Mouse (Mus musculus) MEL (cell line): Measurements from ENCODE around the gene Plxna4.

ENCODE experiments used
- CHD1 ChIP-seq: IDR thresholded peaks from 2 replicates; pipeline ENCODE4 v1.6.1; 2012; ENCODE audit warnings: low read depth, mild to moderate bottlenecking, inconsistent platforms, low read length, improper control_type of control experiment
- CTCF ChIP-seq, 3 experiments: IDR thresholded peaks in 2 of 3; conservative IDR thresholded peaks in 1 of 3; 2 replicates each; pipeline ENCODE4 v1.5.1; 2011 to 2012; ENCODE audit warnings: low read length in 3 of 3, low read depth in 2 of 3, mild to moderate bottlenecking in 2 of 3, improper control_type of control experiment in 1 of 3, inconsistent platforms in 1 of 3, mixed read lengths in 1 of 3, moderate library complexity in 1 of 3; ENCODE audit not compliant: control insufficient read depth in 1 of 3, insufficient read depth in 1 of 3, poor library complexity in 1 of 3, severe bottlenecking in 1 of 3
- EP300 ChIP-seq, 2 experiments: IDR thresholded peaks; 2 replicates each; pipeline ENCODE4 v1.6.1; 2011; ENCODE audit warnings: improper control_type of control experiment in 2 of 2, low read length in 2 of 2, low read depth in 1 of 2, mild to moderate bottlenecking in 1 of 2
- POLR2A ChIP-seq, 2 experiments: IDR thresholded peaks; 2 replicates each; pipeline ENCODE4 v1.6.1; 2011 to 2012; ENCODE audit warnings: low read length in 2 of 2, mild to moderate bottlenecking in 2 of 2, control low read depth in 1 of 2, improper control_type of control experiment in 1 of 2, low read depth in 1 of 2, moderate library complexity in 1 of 2; ENCODE audit not compliant: control insufficient read depth in 1 of 2, insufficient read depth in 1 of 2, poor library complexity in 1 of 2
- POLR2AphosphoS2 ChIP-seq: IDR thresholded peaks from 2 replicates; pipeline ENCODE4 v1.6.1; 2011; ENCODE audit warnings: low read length, improper control_type of control experiment
- SMC3 ChIP-seq: IDR thresholded peaks from 2 replicates; pipeline ENCODE4 v1.6.1; 2011; ENCODE audit warnings: low read depth, low read length, improper control_type of control experiment
- ZNF384 ChIP-seq: IDR thresholded peaks from 2 replicates; pipeline ENCODE4 v1.6.1; 2012; ENCODE audit warnings: low read depth, mild to moderate bottlenecking, inconsistent platforms, low read length, improper control_type of control experiment

- TF ChIP-seq POLR2A (IDR thresholded peaks at IDR 0.05; ENCODE audit: control insufficient read depth in 1 of 2, insufficient read depth in 1 of 2, low read depth in 1 of 2, low read length in 2 of 2, poor library complexity in 1 of 2), result no peak
- TF ChIP-seq CTCF (IDR thresholded peaks at IDR 0.05 in 2 of 3, conservative IDR thresholded peaks at IDR 0.05 in 1 of 3; ENCODE audit: control insufficient read depth in 1 of 3, insufficient read depth in 1 of 3, low read depth in 2 of 3, low read length in 3 of 3, poor library complexity in 1 of 3, severe bottlenecking in 1 of 3), result no peak
- TF ChIP-seq SMC3, result no peak
- no peak for TF ChIP-seq CHD1
- no peak for TF ChIP-seq POLR2AphosphoS2
- TF ChIP-seq ZNF384, result no peak
- TF ChIP-seq EP300 (IDR thresholded peaks at IDR 0.05; ENCODE audit: low read depth in 1 of 2, low read length in 2 of 2), result no peak
These were observed 67.9 kb downstream of the Plxna4 start for GRCm38 (mm10) chr6:32520097-32520496.
